Mouse (Mus musculus): ENCODE results near the gene Otud3. TPM values are rescaled to one million over a fixed set of nuclear protein-coding genes. Genes with fewer than 3 reads are reported as not detected.
"Not testable (repeated sequence)": the region's sequence is repeated elsewhere in the genome, so short reads cannot be mapped to it uniquely, and the experiment has no call there.

Otud3 gene
- 10 to 100 TPM; 10.2 to 13.0 (median 12.3) TPM for total RNA-seq (2022)

GRCm38 (mm10) chr4:138913797-138914196, at the start of gene Otud3:
Gene Otud3 (minus strand): TSS chr4:138913945.
- DNase-seq (ENCODE audit: low spot score in 2 of 2) = peak; percentile 91 to 94

- no peak for DNase-seq (ENCODE audit: low spot score in 2 of 2)
Measured at GRCm38 (mm10) chr4:138962719-138963118, 49.0 kb upstream of the Otud3 start.

GRCm38 (mm10) chr4:138959926-138960325, 46.2 kb upstream of the Otud3 start:
- DNase-seq (ENCODE audit: low spot score in 2 of 2) = no peak

- DNase-seq (ENCODE audit: low spot score in 2 of 2) = no peak
Measured at GRCm38 (mm10) chr4:138959120-138959519, 45.4 kb upstream of the Otud3 start.

- DNase-seq (ENCODE audit: low spot score in 2 of 2) = no peak
Measured at GRCm38 (mm10) chr4:138958612-138959011, 44.9 kb upstream of the Otud3 start.

GRCm38 (mm10) chr4:138948257-138948656, 34.5 kb upstream of the Otud3 start:
- no peak for DNase-seq (ENCODE audit: low spot score in 2 of 2)

GRCm38 (mm10) chr4:138943730-138944129, 30.0 kb upstream of the Otud3 start:
- DNase-seq (ENCODE audit: low spot score in 2 of 2) = peak in 1 of 2 experiments; percentile 29

- no peak for DNase-seq (ENCODE audit: low spot score in 2 of 2)
Measured at GRCm38 (mm10) chr4:138941966-138942365, 28.2 kb upstream of the Otud3 start.

GRCm38 (mm10) chr4:138941401-138941800, 27.7 kb upstream of the Otud3 start:
- DNase-seq (ENCODE audit: low spot score in 2 of 2) = no peak

- DNase-seq (ENCODE audit: low spot score in 2 of 2) = no peak
Measured at GRCm38 (mm10) chr4:138939481-138939880, 25.7 kb upstream of the Otud3 start.

GRCm38 (mm10) chr4:138938495-138939269, 24.9 kb upstream of the Otud3 start:
- DNase-seq (ENCODE audit: low spot score in 2 of 2) = no peak

- no peak for DNase-seq (ENCODE audit: low spot score in 2 of 2)
Measured at GRCm38 (mm10) chr4:138934456-138935145, 20.9 kb upstream of the Otud3 start.

- DNase-seq (ENCODE audit: low spot score in 2 of 2) = no peak
Measured at GRCm38 (mm10) chr4:138933862-138934261, 20.1 kb upstream of the Otud3 start.

GRCm38 (mm10) chr4:138925561-138925960, 11.8 kb upstream of the Otud3 start:
- DNase-seq (ENCODE audit: low spot score in 2 of 2) = no peak

- peak; percentile 92 to 99 for DNase-seq (ENCODE audit: low spot score in 2 of 2)
Measured at GRCm38 (mm10) chr4:138922131-138922459, 8.3 kb upstream of the Otud3 start.

- DNase-seq (ENCODE audit: low spot score in 2 of 2) = no peak
Measured at GRCm38 (mm10) chr4:138921254-138922130, 7.7 kb upstream of the Otud3 start.

- no peak for DNase-seq (ENCODE audit: low spot score in 2 of 2)
Measured at GRCm38 (mm10) chr4:138917282-138917681, 3.5 kb upstream of the Otud3 start.

GRCm38 (mm10) chr4:138913141-138913787, 481 bp downstream of the Otud3 start:
- no peak for DNase-seq (ENCODE audit: low spot score in 2 of 2)

- DNase-seq (ENCODE audit: low spot score in 2 of 2) = no peak
Measured at GRCm38 (mm10) chr4:138905624-138906337, 8.0 kb downstream of the Otud3 start.

GRCm38 (mm10) chr4:138899361-138899760, 14.4 kb downstream of the Otud3 start:
- DNase-seq (ENCODE audit: low spot score in 2 of 2) = no peak

- not testable (repeated sequence) for DNase-seq (ENCODE audit: low spot score in 2 of 2)
Measured at GRCm38 (mm10) chr4:138893789-138894188, 20.0 kb downstream of the Otud3 start.

Measured in layer of hippocampus, adult 8-10 months (tissue).